Mouse (Mus musculus) CH12.LX (cell line): Measurements from ENCODE around the gene Zfr2. TPM values are rescaled to one million over a fixed set of nuclear protein-coding genes. Genes with fewer than 3 reads are reported as not detected.

ENCODE experiments used
- DNase-seq: peaks from one replicate; pipeline ENCODE4 v3.0.0-alpha.2; 2013; ENCODE audit errors: extremely low read depth
- H3K27ac ChIP-seq: 2 replicates; pipeline ENCODE4 v1.5.1; 2012; ENCODE audit warnings: low read depth, mild to moderate bottlenecking, control low read depth, moderate library complexity; ENCODE audit not compliant: insufficient read depth
- H3K27me3 ChIP-seq: replicated peaks from 2 replicates; pipeline ENCODE3; 2012; ENCODE audit warnings: inconsistent platforms
- H3K36me3 ChIP-seq, 2 experiments: replicated peaks in 1 of 2; 2 replicates each; pipeline versions ENCODE3 to v1.6.1; 2012; ENCODE audit warnings: inconsistent platforms in 1 of 2, low read length in 1 of 2, mild to moderate bottlenecking in 1 of 2, mixed read lengths in 1 of 2, moderate library complexity in 1 of 2; ENCODE audit not compliant: control insufficient read depth in 1 of 2, insufficient read depth in 1 of 2
- H3K4me1 ChIP-seq, 2 experiments: 2 replicates each; pipeline ENCODE4 v1.6.1; 2012; ENCODE audit warnings: inconsistent platforms in 1 of 2, moderate library complexity in 1 of 2; ENCODE audit not compliant: insufficient read depth in 2 of 2, control insufficient read depth in 1 of 2
- H3K4me2 ChIP-seq: 2 replicates; pipeline ENCODE4 v1.6.1; 2012; ENCODE audit warnings: low read depth, mild to moderate bottlenecking, control low read depth; ENCODE audit not compliant: poor library complexity, insufficient read depth, severe bottlenecking
- H3K4me3 ChIP-seq, 3 experiments: fragments of 150-350 bp in 1 of 3; sonication (generic) in 1 of 3; replicated peaks in 1 of 3; 2 replicates each; pipeline versions ENCODE3 to v1.5.1; 2011 to 2012; ENCODE audit warnings: low read depth in 2 of 3, low read length in 2 of 3, mild to moderate bottlenecking in 2 of 3, moderate library complexity in 2 of 3, control low read depth in 1 of 3, improper control_type of control experiment in 1 of 3, inconsistent platforms in 1 of 3, mixed read lengths in 1 of 3; ENCODE audit not compliant: poor library complexity in 1 of 3
- H3K79me2 ChIP-seq: replicated peaks from 2 replicates; pipeline ENCODE4 v1.6.1; 2012; ENCODE audit warnings: mild to moderate bottlenecking, moderate library complexity; ENCODE audit not compliant: control insufficient read depth, poor library complexity, insufficient read depth, severe bottlenecking; ENCODE audit errors: extremely low read depth
- H3K9ac ChIP-seq: 2 replicates; pipeline ENCODE4 v1.6.1; 2012; ENCODE audit warnings: low read depth, mild to moderate bottlenecking, control low read depth, moderate library complexity; ENCODE audit not compliant: insufficient read depth
- H3K9me3 ChIP-seq: replicated peaks from 2 replicates; pipeline ENCODE3; 2012; ENCODE audit warnings: low read length, inconsistent platforms, mixed read lengths
- BHLHE40 ChIP-seq: IDR thresholded peaks from 2 replicates; pipeline ENCODE4 v1.6.1; 2011; ENCODE audit warnings: mild to moderate bottlenecking, low read depth, low read length, improper control_type of control experiment
- CHD1 ChIP-seq: IDR thresholded peaks from 2 replicates; pipeline ENCODE4 v1.6.1; 2012; ENCODE audit warnings: low read depth, low read length, improper control_type of control experiment, inconsistent platforms
- CTCF ChIP-seq, 2 experiments: IDR thresholded peaks in 1 of 2; conservative IDR thresholded peaks in 1 of 2; 2 replicates each; pipeline ENCODE4 v1.5.1; 2011 to 2012; ENCODE audit warnings: low read depth in 2 of 2, low read length in 2 of 2, improper control_type of control experiment in 1 of 2, inconsistent platforms in 1 of 2, mild to moderate bottlenecking in 1 of 2, moderate library complexity in 1 of 2
- E2F4 ChIP-seq: IDR thresholded peaks from 2 replicates; pipeline ENCODE4 v1.6.1; 2011; ENCODE audit warnings: low read depth, low read length, improper control_type of control experiment; ENCODE audit not compliant: insufficient replicate concordance
- ELF1 ChIP-seq: IDR thresholded peaks from 2 replicates; pipeline ENCODE4 v1.6.1; 2014; ENCODE audit warnings: low read depth, mild to moderate bottlenecking, inconsistent platforms, low read length, improper control_type of control experiment
- ETS1 ChIP-seq: conservative IDR thresholded peaks from 2 replicates; pipeline ENCODE4 v1.6.1; 2012; ENCODE audit warnings: low read depth, mild to moderate bottlenecking, inconsistent platforms, low read length, improper control_type of control experiment, moderate library complexity
- GABPA ChIP-seq: IDR thresholded peaks from 2 replicates; pipeline ENCODE4 v1.6.1; 2012; ENCODE audit warnings: low read depth, low read length, improper control_type of control experiment, inconsistent platforms; ENCODE audit not compliant: insufficient replicate concordance
- HCFC1 ChIP-seq: IDR thresholded peaks from 2 replicates; pipeline ENCODE4 v1.6.1; 2012; ENCODE audit warnings: low read depth, mild to moderate bottlenecking, inconsistent platforms, low read length, improper control_type of control experiment
- IRF4 ChIP-seq: IDR thresholded peaks from 2 replicates; pipeline ENCODE4 v1.6.1; 2014; ENCODE audit warnings: low read depth, mild to moderate bottlenecking, inconsistent platforms, low read length, improper control_type of control experiment
- JUN ChIP-seq: IDR thresholded peaks from 2 replicates; pipeline ENCODE4 v1.6.1; 2011; ENCODE audit warnings: low read depth, mild to moderate bottlenecking, low read length, improper control_type of control experiment, moderate library complexity; ENCODE audit not compliant: insufficient read depth
- JUND ChIP-seq: conservative IDR thresholded peaks from 2 replicates; pipeline ENCODE4 v1.6.1; 2011; ENCODE audit warnings: low read depth, low read length, improper control_type of control experiment
- KAT2A ChIP-seq: IDR thresholded peaks from 2 replicates; pipeline ENCODE4 v1.6.1; 2012; ENCODE audit warnings: low read length, improper control_type of control experiment, inconsistent platforms; ENCODE audit not compliant: insufficient replicate concordance
- MAFK ChIP-seq: IDR thresholded peaks from 2 replicates; pipeline ENCODE4 v1.6.1; 2011; ENCODE audit warnings: low read length, improper control_type of control experiment; ENCODE audit not compliant: insufficient replicate concordance
- MAX ChIP-seq: IDR thresholded peaks from 2 replicates; pipeline ENCODE4 v1.6.1; 2011; ENCODE audit warnings: low read length, improper control_type of control experiment
- MAZ ChIP-seq: IDR thresholded peaks from 2 replicates; pipeline ENCODE4 v1.6.1; 2012; ENCODE audit warnings: low read depth, mild to moderate bottlenecking, inconsistent platforms, low read length, improper control_type of control experiment, moderate library complexity
- MEF2A ChIP-seq: IDR thresholded peaks from 2 replicates; pipeline ENCODE4 v1.6.1; 2014; ENCODE audit warnings: low read depth, mild to moderate bottlenecking, inconsistent platforms, low read length, improper control_type of control experiment, borderline replicate concordance
- MXI1 ChIP-seq: IDR thresholded peaks from 2 replicates; pipeline ENCODE4 v1.6.1; 2011; ENCODE audit warnings: mild to moderate bottlenecking, low read depth, low read length, improper control_type of control experiment
- MYC ChIP-seq: IDR thresholded peaks from 2 replicates; pipeline ENCODE4 v1.6.1; 2011; ENCODE audit warnings: low read depth, mild to moderate bottlenecking, improper control_type of control experiment, low read length
- NRF1 ChIP-seq: IDR thresholded peaks from 2 replicates; pipeline ENCODE4 v1.6.1; 2014; ENCODE audit warnings: low read depth, mild to moderate bottlenecking, inconsistent platforms, low read length, improper control_type of control experiment, moderate library complexity
- POLR2AphosphoS2 ChIP-seq: IDR thresholded peaks from 2 replicates; pipeline ENCODE4 v1.6.1; 2011; ENCODE audit warnings: low read depth, low read length, improper control_type of control experiment
- RAD21 ChIP-seq: IDR thresholded peaks from 2 replicates; pipeline ENCODE4 v1.6.1; 2011; ENCODE audit warnings: low read depth, mild to moderate bottlenecking, low read length, improper control_type of control experiment, moderate library complexity
- RCOR1 ChIP-seq: conservative IDR thresholded peaks from 2 replicates; pipeline ENCODE4 v1.6.1; 2012; ENCODE audit warnings: low read depth, mild to moderate bottlenecking, inconsistent platforms, low read length, improper control_type of control experiment
- SIN3A ChIP-seq: IDR thresholded peaks from 2 replicates; pipeline ENCODE4 v1.6.1; 2012; ENCODE audit warnings: low read length, improper control_type of control experiment, inconsistent platforms
- SMC3 ChIP-seq: IDR thresholded peaks from 2 replicates; pipeline ENCODE4 v1.6.1; 2011; ENCODE audit warnings: low read depth, low read length, improper control_type of control experiment
- TCF12 ChIP-seq: IDR thresholded peaks from 2 replicates; pipeline ENCODE4 v1.6.1; 2014; ENCODE audit warnings: low read depth, mild to moderate bottlenecking, inconsistent platforms, low read length, improper control_type of control experiment
- USF2 ChIP-seq: conservative IDR thresholded peaks from 2 replicates; pipeline ENCODE4 v1.6.1; 2011; ENCODE audit warnings: low read depth, low read length, improper control_type of control experiment
- ZC3H11A ChIP-seq: IDR thresholded peaks from 2 replicates; pipeline ENCODE4 v1.6.1; 2012; ENCODE audit warnings: low read depth, mild to moderate bottlenecking, inconsistent platforms, low read length, improper control_type of control experiment
- ZKSCAN1 ChIP-seq: IDR thresholded peaks from 2 replicates; pipeline ENCODE4 v1.6.1; 2012; ENCODE audit warnings: low read depth, inconsistent platforms, low read length, improper control_type of control experiment, borderline replicate concordance
- ZMIZ1 ChIP-seq: IDR thresholded peaks from 2 replicates; pipeline ENCODE4 v1.6.1; 2012; ENCODE audit warnings: low read depth, mild to moderate bottlenecking, inconsistent platforms, low read length, improper control_type of control experiment
- ZNF384 ChIP-seq: IDR thresholded peaks from 2 replicates; pipeline ENCODE4 v1.6.1; 2012; ENCODE audit warnings: low read depth, low read length, improper control_type of control experiment, inconsistent platforms
- dilution Hi-C: fragments of 300-500 bp; cut with MboI; formaldehyde crosslinking; loops from 2 replicates; pipeline ENCODE4 v1.14.3; 2020; ENCODE audit warnings: low sequenced_read_pairs; ENCODE audit not compliant: extremely low pct_unique_long_range_greater_than_20kb, extremely low pct_ligation_motif_present
- in situ Hi-C: fragments of 300-500 bp; cut with MboI; formaldehyde crosslinking; loops from 3 replicates; pipeline ENCODE4 v1.14.3; 2019; ENCODE audit warnings: low sequenced_read_pairs, low pct_ligation_motif_present, low pct_unique_long_range_greater_than_20kb, mixed read lengths
- polyA plus RNA-seq: library from polyadenylated mRNA; unstranded; fragments of >175 nt; gene quantifications from 2 replicates; pipeline ENCODE4 v1.2.1, GENCODE M21; 2012; ENCODE audit warnings: low read depth; ENCODE audit not compliant: insufficient read length
- total RNA-seq, 2 experiments: library from RNA; depleted of rRNA; stranded (reverse); fragments of 300-350 nt in 1 of 2; fragments of >200 nt in 1 of 2; gene quantifications; 2 replicates each; pipeline ENCODE4 v1.2.3; 2012 to 2014

The Zfr2 gene
- total and polyA plus RNA-seq, 3 experiments, result 1.0 to 13.5 (median 2.4) TPM

- H3K27ac ChIP-seq, result no peak overlapping the region
- dilution Hi-C loops (no loop called here), in situ Hi-C loops (loop anchor here (5.0 kb wide), 1 partner anchor 89 kb away; no protein-coding TSS in a partner anchor)
- no peaks in the 10 kb centered on the region for H3K36me3 ChIP-seq
- H3K9me3 ChIP-seq, result peaks cover under 1% of the 10 kb centered on the region
- H3K27me3 ChIP-seq, result peaks cover 32% of the 10 kb centered on the region
- no peak for DNase-seq
- TF ChIP-seq BHLHE40, result no peak
- no peak for TF ChIP-seq RCOR1
- no peak for TF ChIP-seq MAFK
- TF ChIP-seq HCFC1, result no peak
- TF ChIP-seq CHD1, result no peak
- TF ChIP-seq MAX, result no peak
- TF ChIP-seq ZC3H11A, result no peak
- TF ChIP-seq TCF12, result no peak
- TF ChIP-seq JUND, result no peak
- no peak for TF ChIP-seq GABPA
- no peak for TF ChIP-seq SIN3A
- TF ChIP-seq CTCF (conservative IDR thresholded peaks at IDR 0.05 in 1 of 2, IDR thresholded peaks at IDR 0.05 in 1 of 2; ENCODE audit: low read depth in 2 of 2, low read length in 2 of 2), result no peak
- TF ChIP-seq ZKSCAN1, result no peak
- TF ChIP-seq ELF1, result no peak
- TF ChIP-seq MEF2A, result no peak
- H3K4me1 ChIP-seq, result peaks cover 9 to 46% of the 10 kb centered on the region in 2 experiments; a peak in 3 of 4 replicates
- 0 out of 2 replicates have a peak overlapping the region, but pooled peaks have one; percentile 76 for H3K4me2 ChIP-seq
- H3K9ac ChIP-seq, result no peak overlapping the region
- no peak overlapping the region for H3K4me3 ChIP-seq
- no peaks in the 10 kb centered on the region for H3K79me2 ChIP-seq
Measured at GRCm38 (mm10) chr10:81286586-81286985, 53.6 kb downstream of the Zfr2 start.

GRCm38 (mm10) chr10:81287513-81288157 lies 54.7 kb downstream of the Zfr2 start:
- in situ Hi-C loops, result loop anchor here (5.0 kb wide), 1 partner anchor 90 kb away; no protein-coding TSS in a partner anchor
- no peak overlapping the region for H3K4me2 ChIP-seq
- dilution Hi-C loops, result no loop called here
- DNase-seq, result peak; percentile 74
- no peak overlapping the region for H3K27ac ChIP-seq
- no peak overlapping the region for H3K4me3 ChIP-seq
- no peak overlapping the region for H3K9ac ChIP-seq
- no peaks in the 10 kb centered on the region for H3K36me3 ChIP-seq
- H3K4me1 ChIP-seq, result peaks cover 9 to 55% of the 10 kb centered on the region in 2 experiments; a peak in 3 of 4 replicates
- no peaks in the 10 kb centered on the region for H3K9me3 ChIP-seq
- no peaks in the 10 kb centered on the region for H3K79me2 ChIP-seq
- H3K27me3 ChIP-seq, result peaks cover 28% of the 10 kb centered on the region
- TF ChIP-seq CHD1 (no peak), USF2 (no peak), ZNF384 (no peak), MYC (no peak), MEF2A (no peak), POLR2AphosphoS2 (no peak), ZC3H11A (no peak), MAZ (no peak), TCF12 (no peak), NRF1 (no peak), RAD21 (peak; percentile 66), E2F4 (no peak), KAT2A (no peak), ETS1 (no peak), JUN (no peak), CTCF (conservative IDR thresholded peaks at IDR 0.05 in 1 of 2, IDR thresholded peaks at IDR 0.05 in 1 of 2; ENCODE audit: low read depth in 2 of 2, low read length in 2 of 2) (peak; percentile 85 to 100), MAX (no peak), BHLHE40 (no peak), IRF4 (no peak), JUND (no peak), ELF1 (no peak), ZMIZ1 (no peak), GABPA (no peak), MXI1 (no peak), SMC3 (peak; percentile 75)
